Mouse (Mus musculus): ENCODE measurements at regions not wholly inside any gene's neighbourhood (a gene's known extent, or its start where the extent isn't known, plus 50 kb on each side); places are given as distances from the start of the nearest gene placed in this dataset.

GRCm38 (mm10) chr3:149342511-149342910, 352.2 kb upstream of the Adgrl2 start:
- Histone ChIP-seq H3K4me1 (ENCODE audit: control insufficient read depth in 1 of 2, insufficient read depth in 2 of 2) (peaks cover 25 to 59% of the 10 kb centered on the region in 2 experiments), H3K4me2 (ENCODE audit: insufficient read depth, low read depth, poor library complexity, severe bottlenecking) (no peak overlapping the region), H3K9me3 (replicated peaks; ENCODE audit: low read length) (no peaks in the 10 kb centered on the region), H3K36me3 (replicated peaks in 1 of 2; ENCODE audit: control insufficient read depth in 1 of 2, insufficient read depth in 1 of 2, low read length in 1 of 2) (no peaks in the 10 kb centered on the region), H3K4me3 (replicated peaks in 1 of 3; ENCODE audit: low read depth in 2 of 3, low read length in 2 of 3, poor library complexity in 1 of 3) (no peak overlapping the region), H3K9ac (ENCODE audit: insufficient read depth, low read depth) (no peak overlapping the region), H3K27ac (ENCODE audit: insufficient read depth, low read depth) (no peak overlapping the region), H3K79me2 (replicated peaks; ENCODE audit: control insufficient read depth, extremely low read depth, insufficient read depth, poor library complexity, severe bottlenecking) (no peaks in the 10 kb centered on the region), H3K27me3 (replicated peaks) (no peaks in the 10 kb centered on the region)
- in situ Hi-C loops (cut with MboI; ENCODE audit: low pct_ligation_motif_present, low pct_unique_long_range_greater_than_20kb, low sequenced_read_pairs) (loop anchor here (10.0 kb wide), 1 partner anchor 92 kb away; no protein-coding TSS in a partner anchor), dilution Hi-C loops (cut with MboI; ENCODE audit: extremely low pct_ligation_motif_present, extremely low pct_unique_long_range_greater_than_20kb, low sequenced_read_pairs) (no loop called here)
- TF ChIP-seq NELFE (IDR thresholded peaks at IDR 0.05; ENCODE audit: low read depth, low read length) (no peak), MXI1 (IDR thresholded peaks at IDR 0.05; ENCODE audit: low read depth, low read length) (no peak), TBP (conservative IDR thresholded peaks at IDR 0.05; ENCODE audit: low read depth, low read length) (no peak), SMC3 (IDR thresholded peaks at IDR 0.05; ENCODE audit: low read depth, low read length) (no peak), CTCF (conservative IDR thresholded peaks at IDR 0.05 in 1 of 2, IDR thresholded peaks at IDR 0.05 in 1 of 2; ENCODE audit: low read depth in 2 of 2, low read length in 2 of 2) (no peak), RAD21 (IDR thresholded peaks at IDR 0.05; ENCODE audit: low read depth, low read length) (no peak), MEF2A (IDR thresholded peaks at IDR 0.05; ENCODE audit: borderline replicate concordance, low read depth, low read length) (no peak), MAZ (IDR thresholded peaks at IDR 0.05; ENCODE audit: low read depth, low read length) (no peak), MAX (IDR thresholded peaks at IDR 0.05; ENCODE audit: low read length) (no peak), ELF1 (IDR thresholded peaks at IDR 0.05; ENCODE audit: low read depth, low read length) (no peak), MAFK (IDR thresholded peaks at IDR 0.05; ENCODE audit: insufficient replicate concordance, low read length) (no peak), BHLHE40 (IDR thresholded peaks at IDR 0.05; ENCODE audit: low read depth, low read length) (no peak), CHD2 (IDR thresholded peaks at IDR 0.05; ENCODE audit: low read length) (no peak)
- DNase-seq (ENCODE audit: extremely low read depth) = no peak

- Histone ChIP-seq H3K4me1 (ENCODE audit: control insufficient read depth in 1 of 2, insufficient read depth in 2 of 2) (peaks cover 24 to 52% of the 10 kb centered on the region in 2 experiments), H3K27me3 (replicated peaks) (no peaks in the 10 kb centered on the region), H3K79me2 (replicated peaks; ENCODE audit: control insufficient read depth, extremely low read depth, insufficient read depth, poor library complexity, severe bottlenecking) (no peaks in the 10 kb centered on the region), H3K4me2 (ENCODE audit: insufficient read depth, low read depth, poor library complexity, severe bottlenecking) (peak overlapping the region; percentile 55; the same call in 1 of the 2 replicates), H3K4me3 (replicated peaks in 1 of 3; ENCODE audit: low read depth in 2 of 3, low read length in 2 of 3, poor library complexity in 1 of 3) (no peak overlapping the region), H3K9me3 (replicated peaks; ENCODE audit: low read length) (no peaks in the 10 kb centered on the region), H3K27ac (ENCODE audit: insufficient read depth, low read depth) (peak overlapping the region; percentile 29), H3K9ac (ENCODE audit: insufficient read depth, low read depth) (no peak overlapping the region), H3K36me3 (replicated peaks in 1 of 2; ENCODE audit: control insufficient read depth in 1 of 2, insufficient read depth in 1 of 2, low read length in 1 of 2) (no peaks in the 10 kb centered on the region)
- TF ChIP-seq SMC3 (IDR thresholded peaks at IDR 0.05; ENCODE audit: low read depth, low read length) = peak; percentile 10; the same call in 1 of the 2 replicates
- TF ChIP-seq BHLHE40 (IDR thresholded peaks at IDR 0.05; ENCODE audit: low read depth, low read length) = peak; percentile 97
- TF ChIP-seq TCF12 (IDR thresholded peaks at IDR 0.05; ENCODE audit: low read depth, low read length) = peak; percentile 96
- peak; percentile 97 for TF ChIP-seq JUN (IDR thresholded peaks at IDR 0.05; ENCODE audit: insufficient read depth, low read depth, low read length)
- TF ChIP-seq ZNF384 (IDR thresholded peaks at IDR 0.05; ENCODE audit: low read depth, low read length) = peak; percentile 72; the same call in 1 of the 2 replicates
- TF ChIP-seq PAX5 (IDR thresholded peaks at IDR 0.05; ENCODE audit: low read length) = no peak
- TF ChIP-seq ZMIZ1 (IDR thresholded peaks at IDR 0.05; ENCODE audit: low read depth, low read length) = no peak
- peak; percentile 98 for TF ChIP-seq ETS1 (conservative IDR thresholded peaks at IDR 0.05; ENCODE audit: low read depth, low read length)
- peak; percentile 89 for TF ChIP-seq MEF2A (IDR thresholded peaks at IDR 0.05; ENCODE audit: borderline replicate concordance, low read depth, low read length)
- peak; percentile 99 for TF ChIP-seq IRF4 (IDR thresholded peaks at IDR 0.05; ENCODE audit: low read depth, low read length)
- TF ChIP-seq CTCF (conservative IDR thresholded peaks at IDR 0.05 in 1 of 2, IDR thresholded peaks at IDR 0.05 in 1 of 2; ENCODE audit: low read depth in 2 of 2, low read length in 2 of 2) = no peak
- 0 out of 2 replicates have a peak, but pooled peaks have one; percentile 18 for TF ChIP-seq E2F4 (IDR thresholded peaks at IDR 0.05; ENCODE audit: insufficient replicate concordance, low read depth, low read length)
- no peak for TF ChIP-seq HCFC1 (IDR thresholded peaks at IDR 0.05; ENCODE audit: low read depth, low read length)
- TF ChIP-seq EP300 (IDR thresholded peaks at IDR 0.05; ENCODE audit: low read length) = peak; percentile 99
- TF ChIP-seq TBP (conservative IDR thresholded peaks at IDR 0.05; ENCODE audit: low read depth, low read length) = no peak
- peak; percentile 99 for TF ChIP-seq RCOR1 (conservative IDR thresholded peaks at IDR 0.05; ENCODE audit: low read depth, low read length)
- TF ChIP-seq UBTF (IDR thresholded peaks at IDR 0.05; ENCODE audit: low read depth, low read length) = no peak
- no peak; the same call in 1 of the 2 replicates for TF ChIP-seq RAD21 (IDR thresholded peaks at IDR 0.05; ENCODE audit: low read depth, low read length)
- peak; percentile 33; the same call in 1 of the 2 replicates for TF ChIP-seq MXI1 (IDR thresholded peaks at IDR 0.05; ENCODE audit: low read depth, low read length)
- peak; percentile 33; the same call in 1 of the 2 replicates for TF ChIP-seq ELF1 (IDR thresholded peaks at IDR 0.05; ENCODE audit: low read depth, low read length)
- TF ChIP-seq JUND (conservative IDR thresholded peaks at IDR 0.05; ENCODE audit: low read depth, low read length) = peak; percentile 98
- peak; percentile 79 for TF ChIP-seq CHD2 (IDR thresholded peaks at IDR 0.05; ENCODE audit: low read length)
- TF ChIP-seq ZKSCAN1 (IDR thresholded peaks at IDR 0.05; ENCODE audit: borderline replicate concordance, low read depth, low read length) = no peak
- TF ChIP-seq POLR2A (IDR thresholded peaks at IDR 0.05; ENCODE audit: low read depth, low read length) = no peak
- no peak for TF ChIP-seq NRF1 (IDR thresholded peaks at IDR 0.05; ENCODE audit: low read depth, low read length)
- peak; percentile 77; the same call in 1 of the 2 replicates for TF ChIP-seq SIN3A (IDR thresholded peaks at IDR 0.05; ENCODE audit: low read length)
- peak; percentile 91 for TF ChIP-seq MYC (IDR thresholded peaks at IDR 0.05; ENCODE audit: low read depth, low read length)
- peak; percentile 69 for TF ChIP-seq MAX (IDR thresholded peaks at IDR 0.05; ENCODE audit: low read length)
- peak; percentile 79; the same call in 1 of the 2 replicates for TF ChIP-seq MAFK (IDR thresholded peaks at IDR 0.05; ENCODE audit: insufficient replicate concordance, low read length)
- in situ Hi-C loops (cut with MboI; ENCODE audit: low pct_ligation_motif_present, low pct_unique_long_range_greater_than_20kb, low sequenced_read_pairs) = no loop called here
- peak; percentile 79 for DNase-seq (ENCODE audit: extremely low read depth)
- dilution Hi-C loops (cut with MboI; ENCODE audit: extremely low pct_ligation_motif_present, extremely low pct_unique_long_range_greater_than_20kb, low sequenced_read_pairs) = no loop called here
Observed at GRCm38 (mm10) chr3:149339374-149339753, 349.0 kb upstream of the Adgrl2 start.
